Mouse (Mus musculus): ENCODE data around the gene Irf1.
"Not testable (repeated sequence)": the region's sequence is repeated elsewhere in the genome, so short reads cannot be mapped to it uniquely, and the experiment has no call there.

The Irf1 gene

DNA sequence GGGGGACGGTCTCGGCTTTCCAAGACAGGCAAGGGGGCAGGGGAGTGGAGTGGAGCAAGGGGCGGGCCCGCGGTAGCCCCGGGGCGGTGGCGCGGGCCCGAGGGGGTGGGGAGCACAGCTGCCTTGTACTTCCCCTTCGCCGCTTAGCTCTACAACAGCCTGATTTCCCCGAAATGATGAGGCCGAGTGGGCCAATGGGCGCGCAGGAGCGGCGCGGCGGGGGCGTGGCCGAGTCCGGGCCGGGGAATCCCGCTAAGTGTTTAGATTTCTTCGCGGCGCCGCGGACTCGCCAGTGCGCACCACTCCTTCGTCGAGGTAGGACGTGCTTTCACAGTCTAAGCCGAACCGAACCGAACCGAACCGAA is at the start of gene Irf1:
Gene Irf1, plus strand, starts transcription at position 255 of the 365 bp plus-strand sequence.
- peak; percentile 86 for DNase-seq

DNA sequence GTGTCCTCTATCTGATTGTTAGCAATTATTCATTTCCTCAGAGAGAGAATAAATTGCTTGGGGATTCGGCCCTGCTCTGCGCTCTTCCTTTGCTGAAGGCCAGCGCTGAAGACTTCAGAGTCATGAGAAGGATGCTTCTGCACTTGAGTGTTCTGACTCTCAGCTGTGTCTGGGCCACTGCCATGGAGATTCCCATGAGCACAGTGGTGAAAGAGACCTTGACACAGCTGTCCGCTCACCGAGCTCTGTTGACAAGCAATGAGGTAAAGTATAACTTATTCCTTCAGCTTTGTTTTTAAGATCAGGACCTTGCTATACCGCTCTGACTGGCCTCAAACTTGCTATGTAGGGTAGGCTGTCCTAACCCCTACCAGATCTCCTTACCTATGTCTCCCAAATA is 49.1 kb upstream of the Irf1 start, which contains the start of gene Il5:
Gene Il5, plus strand, starts transcription at position 80 of the 400 bp plus-strand sequence.
- no peak for DNase-seq

DNA sequence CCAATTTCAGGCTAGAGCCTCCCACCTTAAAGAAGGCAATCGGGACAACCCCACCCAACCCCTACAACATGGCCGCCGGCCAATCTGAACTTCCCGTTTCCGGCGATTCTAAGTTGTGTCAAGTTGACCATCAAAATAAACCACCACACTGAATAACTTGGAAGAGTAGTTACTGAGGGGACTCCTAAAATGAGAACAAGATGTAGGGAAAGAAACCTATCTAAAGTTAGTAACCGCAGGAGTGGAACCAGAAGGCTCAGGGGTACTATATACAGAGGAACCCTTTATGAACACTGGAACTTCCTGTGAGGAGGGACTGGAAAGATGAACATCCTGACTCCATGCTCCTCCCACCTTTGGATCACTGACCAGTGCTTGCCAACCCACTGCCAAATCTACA is 38.4 kb upstream of the Irf1 start:
- no peak for DNase-seq

DNA sequence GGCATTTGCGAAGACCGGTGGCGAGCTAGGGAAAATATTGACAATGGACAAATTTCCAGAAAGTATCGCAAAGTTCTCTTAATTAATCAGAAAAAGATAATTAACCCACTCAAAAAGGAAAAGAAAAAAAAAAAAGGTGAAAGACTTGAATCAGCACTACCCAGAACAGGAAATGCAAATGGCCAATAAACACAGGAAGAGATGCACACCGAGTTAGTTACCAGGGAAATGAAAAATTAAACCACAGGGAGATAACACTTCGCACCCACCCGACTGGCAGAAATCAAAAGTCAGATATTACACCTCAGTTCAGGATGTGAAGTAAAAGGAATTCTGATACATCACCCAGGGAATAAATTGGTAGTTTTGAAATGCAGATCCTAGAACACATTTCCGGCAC is 37.6 kb upstream of the Irf1 start:
- no peak for DNase-seq

DNA sequence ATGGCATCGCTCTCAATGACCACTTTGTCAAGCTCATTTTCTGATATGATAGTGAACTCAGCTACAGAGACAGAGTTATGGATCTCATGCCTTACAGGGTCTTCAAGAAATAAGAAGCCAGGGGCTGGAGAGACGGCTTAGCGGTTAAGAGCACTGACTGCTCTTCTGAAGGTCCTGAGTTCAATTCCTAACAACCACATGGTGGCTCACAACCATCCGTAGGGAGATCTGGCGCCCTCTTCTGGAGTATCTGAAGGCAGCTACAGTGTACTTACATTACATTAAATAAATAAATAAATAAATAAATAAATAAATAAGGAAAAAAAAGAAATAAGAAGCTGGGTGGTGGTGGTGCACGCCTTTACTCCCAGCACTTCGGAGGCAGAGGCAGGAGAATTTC is 36.0 kb upstream of the Irf1 start:
- DNase-seq = peak; percentile 19

DNA sequence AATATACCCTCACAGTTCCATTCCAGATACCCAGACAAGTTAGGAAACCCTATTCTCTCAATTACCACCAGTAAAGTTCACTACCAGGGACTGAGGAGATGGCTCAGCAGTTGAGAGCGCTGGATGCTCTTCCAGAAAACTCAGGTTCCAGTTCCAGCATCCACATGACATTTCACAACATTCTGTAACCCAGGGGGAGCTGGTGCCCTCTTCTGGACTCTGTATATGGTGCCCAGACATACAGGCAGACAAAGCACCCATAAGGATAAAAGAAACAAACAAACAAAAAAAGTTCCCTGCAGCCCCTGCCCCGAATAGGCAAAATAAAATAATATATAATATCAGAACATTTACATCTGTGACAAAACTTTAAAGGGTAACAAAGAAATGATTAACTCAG is 35.4 kb upstream of the Irf1 start:
- no peak for DNase-seq

DNA sequence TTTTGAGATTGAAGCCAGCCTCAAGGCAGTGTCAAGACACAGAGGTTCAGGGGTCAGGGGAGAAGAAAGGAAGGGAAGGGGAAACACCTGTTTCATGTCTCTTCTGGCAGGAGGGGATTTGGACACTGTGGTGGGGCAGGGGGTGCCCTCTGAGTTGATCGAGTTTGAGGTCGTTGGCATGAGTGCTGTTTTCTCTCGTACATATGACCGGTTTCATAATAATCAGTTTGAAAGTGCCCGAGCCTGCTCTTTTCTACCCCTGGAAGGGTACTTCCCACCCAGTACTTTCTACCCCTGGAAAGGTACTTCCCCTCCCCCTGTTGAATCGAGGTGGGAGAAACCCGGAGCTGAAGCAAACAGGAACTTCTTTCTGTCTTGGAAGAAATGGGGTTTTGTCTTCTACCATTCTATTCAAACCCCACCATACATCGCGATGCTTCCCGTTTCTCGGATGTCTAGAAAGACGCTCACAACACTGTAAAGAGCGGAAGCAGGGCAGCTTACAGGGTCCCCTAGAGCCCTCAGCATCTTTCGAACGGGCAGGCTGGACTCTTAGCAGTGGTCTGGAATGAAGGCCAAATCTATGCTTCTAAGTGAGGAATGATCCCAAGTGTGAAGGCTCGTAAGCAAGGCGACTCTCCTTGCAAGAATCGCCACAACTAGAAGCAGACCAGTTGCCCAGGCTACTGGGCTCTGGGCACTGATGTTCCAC is 34.7 kb upstream of the Irf1 start:
- DNase-seq = no peak

DNA sequence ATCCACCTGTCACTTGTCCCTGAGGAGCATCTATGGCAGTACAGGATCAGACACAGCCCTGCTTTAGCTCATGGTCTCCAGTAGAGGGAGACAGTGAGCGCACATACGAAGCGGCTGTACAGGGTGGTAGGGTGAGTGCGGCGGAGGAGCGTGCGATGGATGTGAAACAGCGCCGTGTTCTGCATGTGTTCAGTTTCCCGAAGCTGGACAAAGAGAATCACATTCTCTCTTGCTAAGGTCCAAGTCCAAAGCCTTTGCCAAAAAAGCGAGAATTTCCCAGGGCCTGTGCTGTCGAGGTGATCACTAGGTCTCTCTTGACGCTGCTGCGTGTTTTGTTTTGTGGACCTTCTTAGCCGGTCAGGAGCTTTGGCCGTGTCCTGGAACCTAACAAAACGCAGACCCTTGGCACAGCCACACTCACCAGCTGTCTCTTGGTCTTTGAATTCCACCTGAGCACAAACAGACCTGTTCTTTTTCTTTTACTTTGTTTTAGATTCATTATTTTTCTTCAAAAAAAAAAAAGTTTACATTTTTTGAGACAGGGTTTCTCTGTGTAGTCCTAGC is 34.0 kb upstream of the Irf1 start:
- DNase-seq = peak; percentile 72

DNA sequence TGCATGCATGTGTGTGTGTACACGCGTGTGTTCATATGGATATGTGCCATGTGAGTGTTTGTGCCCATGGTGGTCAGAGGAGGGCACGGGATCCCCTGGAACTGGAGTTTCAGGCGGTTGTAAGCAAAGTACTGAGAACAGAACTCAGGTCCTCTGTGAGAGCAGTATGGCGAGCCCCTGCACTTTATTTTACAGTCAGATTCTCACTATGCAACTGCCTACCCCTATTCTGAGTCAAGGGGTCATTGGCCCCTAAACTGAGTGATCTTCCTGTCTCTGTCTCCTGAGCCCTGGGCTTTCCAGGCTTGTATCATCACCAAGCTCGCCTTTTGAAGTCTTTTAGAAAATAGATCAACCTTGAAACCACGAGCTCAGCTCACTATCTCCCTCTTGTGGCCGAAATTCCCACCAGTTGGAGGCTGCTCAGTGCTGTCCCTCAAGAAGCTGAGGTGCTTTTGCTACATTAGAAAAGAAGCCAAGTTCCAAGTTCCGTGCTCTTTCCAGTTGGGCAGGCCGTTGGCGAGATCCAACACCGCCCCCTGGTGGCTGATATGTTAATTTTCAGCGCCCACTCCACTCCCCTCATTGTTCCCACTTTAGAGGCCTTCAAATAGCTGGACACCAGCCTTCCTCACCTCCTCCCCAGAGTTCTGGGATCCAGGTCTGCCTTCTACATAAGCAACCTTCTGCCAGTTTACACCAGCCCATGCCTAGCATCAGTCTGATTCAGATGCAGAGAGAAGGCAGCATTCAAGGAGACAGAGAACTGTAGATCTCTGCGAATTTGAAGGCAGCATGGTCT is 32.8 kb upstream of the Irf1 start:
- DNase-seq = peak; percentile 76

DNA sequence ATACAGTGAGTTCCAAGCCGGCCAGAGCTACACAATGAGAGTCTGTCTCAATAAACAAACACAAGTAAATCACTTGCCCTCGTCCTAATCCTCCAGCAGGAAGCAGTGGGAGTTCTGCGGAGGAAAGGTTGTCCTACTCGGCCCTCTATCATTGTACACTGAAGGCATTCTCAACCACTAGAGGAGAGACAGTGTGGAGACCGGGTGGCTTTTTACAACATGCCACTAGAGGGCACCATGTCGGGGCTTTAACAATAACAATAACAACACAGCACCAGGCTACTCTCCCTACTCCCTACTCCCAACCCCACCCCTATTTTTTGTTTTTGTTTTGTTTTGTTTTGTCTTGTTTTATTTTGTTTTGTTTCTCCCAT is 32.3 kb upstream of the Irf1 start:
- peak; percentile 57 for DNase-seq

DNA sequence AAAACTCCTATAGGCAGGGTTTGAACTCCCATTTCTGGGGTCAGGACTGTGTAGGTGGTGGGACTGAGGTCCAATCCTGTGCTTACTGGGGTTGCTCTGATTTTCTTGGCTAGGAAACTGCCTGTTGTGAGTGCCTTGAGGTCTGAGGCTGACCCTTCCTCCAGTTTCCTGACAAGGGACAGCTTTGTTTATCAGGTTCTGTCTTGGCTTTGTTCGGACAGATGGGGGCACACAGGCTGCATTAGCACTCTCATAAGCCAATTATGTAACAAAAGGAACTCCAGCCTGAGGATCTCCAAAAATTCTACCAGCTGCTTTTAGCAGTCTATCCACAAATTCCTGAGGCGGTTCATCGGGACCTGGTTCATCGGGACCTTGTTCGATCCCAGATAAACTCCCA is 27.5 kb upstream of the Irf1 start:
- DNase-seq = no peak

DNA sequence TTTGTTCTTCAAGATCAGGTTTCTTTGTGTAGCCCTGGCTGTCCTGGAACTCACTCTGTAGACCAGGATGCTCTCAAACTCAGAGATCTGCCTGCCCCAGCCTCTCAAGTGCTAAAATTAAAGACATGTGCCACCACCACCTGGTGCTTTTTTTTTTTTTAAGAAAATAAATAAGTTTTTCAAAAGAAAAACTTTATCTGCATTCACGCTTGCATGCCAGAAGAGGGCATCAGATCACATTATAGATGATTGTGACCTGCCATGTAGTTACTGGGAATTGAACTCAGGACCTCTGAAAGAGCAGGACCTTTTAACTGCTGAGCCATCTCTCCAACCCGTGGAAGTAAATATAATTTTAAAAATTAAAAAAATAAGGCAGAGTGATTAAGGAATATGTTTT is 24.6 kb upstream of the Irf1 start:
- no peak for DNase-seq

DNA sequence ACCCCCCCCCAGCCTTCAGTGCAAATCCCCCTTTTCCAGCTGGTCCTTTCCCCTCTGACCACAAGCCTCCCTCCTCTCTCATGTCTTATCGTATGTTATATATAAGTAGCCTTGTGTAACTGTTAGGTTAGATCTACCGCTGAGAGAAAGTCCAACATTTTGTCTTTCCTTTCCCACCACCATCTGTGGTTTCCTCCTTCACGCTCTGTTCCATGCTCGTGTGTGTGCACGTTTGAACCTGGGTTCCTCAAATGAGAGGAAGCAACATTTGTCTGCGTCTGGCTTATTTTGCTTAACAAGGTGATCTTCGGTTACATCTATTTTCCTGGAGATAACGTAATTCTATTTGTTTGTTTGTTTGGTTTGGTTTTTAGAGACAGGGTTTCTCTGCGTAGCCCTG is 21.8 kb upstream of the Irf1 start:
- DNase-seq = no peak

DNA sequence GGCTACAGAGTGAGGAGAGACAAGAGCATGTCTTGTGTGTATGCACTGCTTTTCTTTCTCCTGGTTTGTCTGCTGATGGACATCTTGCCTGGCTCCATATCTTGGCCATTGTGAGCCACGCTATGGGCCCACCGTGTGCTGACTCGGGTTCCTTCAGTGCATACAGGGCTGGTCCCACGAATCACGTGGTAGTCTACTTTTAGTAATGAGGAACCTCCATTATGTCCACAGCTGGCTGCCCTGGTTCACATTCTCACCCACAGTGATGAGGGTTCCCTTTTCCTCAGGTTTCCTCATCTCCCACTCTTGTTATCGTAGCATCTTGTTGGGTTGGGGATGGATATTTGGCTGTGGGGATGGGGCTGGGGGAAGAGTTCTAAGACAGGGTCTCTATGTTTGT is 21.2 kb upstream of the Irf1 start:
- DNase-seq = no peak

DNA sequence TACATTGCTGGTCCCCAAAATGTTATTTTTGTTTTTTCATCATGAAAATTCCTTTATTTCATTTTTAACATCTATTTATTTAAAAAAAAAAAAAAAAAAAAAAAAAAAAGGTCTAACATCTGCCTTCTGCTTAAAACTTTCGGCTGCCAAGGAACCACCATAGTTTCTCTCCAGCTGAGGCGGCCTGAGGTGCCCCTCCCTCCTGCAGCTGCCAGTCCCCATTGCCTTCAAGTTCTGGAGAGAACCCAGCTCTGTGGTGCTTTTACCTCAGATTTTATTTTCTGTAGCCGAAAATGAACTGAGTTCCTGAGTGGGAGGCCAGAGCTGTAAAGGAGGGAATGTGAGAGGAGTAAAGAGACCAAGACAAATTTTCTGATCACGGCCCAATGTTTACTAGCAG is 20.5 kb upstream of the Irf1 start:
- no peak for DNase-seq

DNA sequence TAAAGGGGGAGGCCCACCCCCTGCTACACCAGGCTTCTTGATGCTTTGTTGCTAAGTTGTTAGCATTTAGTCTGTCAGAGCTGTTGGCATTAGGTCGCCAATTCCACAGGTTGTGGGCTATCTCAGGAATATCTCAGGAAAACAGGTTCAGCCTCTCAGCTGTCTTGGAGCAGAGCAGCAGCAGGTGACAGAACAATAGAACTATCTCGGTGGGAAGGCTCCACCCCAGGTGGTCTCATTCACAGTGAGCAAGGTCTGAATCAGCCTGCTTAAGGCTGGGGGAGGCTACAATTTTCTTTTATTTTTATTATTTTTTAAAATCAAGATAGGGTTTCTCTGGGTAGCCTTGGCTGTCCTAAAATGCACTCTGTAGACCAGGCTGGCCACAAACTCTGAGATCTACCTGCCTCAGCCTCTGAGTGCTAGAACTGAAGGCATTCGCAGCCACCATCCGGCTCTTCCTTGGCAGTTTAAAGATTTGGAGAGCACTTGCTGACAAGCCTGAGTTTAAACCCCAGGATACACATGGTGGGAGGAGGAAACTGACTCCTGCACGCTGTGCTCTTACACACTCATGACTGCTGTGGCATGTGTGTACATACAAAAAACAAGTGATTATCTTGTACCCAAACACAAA is 20.0 kb upstream of the Irf1 start:
- no peak for DNase-seq

DNA sequence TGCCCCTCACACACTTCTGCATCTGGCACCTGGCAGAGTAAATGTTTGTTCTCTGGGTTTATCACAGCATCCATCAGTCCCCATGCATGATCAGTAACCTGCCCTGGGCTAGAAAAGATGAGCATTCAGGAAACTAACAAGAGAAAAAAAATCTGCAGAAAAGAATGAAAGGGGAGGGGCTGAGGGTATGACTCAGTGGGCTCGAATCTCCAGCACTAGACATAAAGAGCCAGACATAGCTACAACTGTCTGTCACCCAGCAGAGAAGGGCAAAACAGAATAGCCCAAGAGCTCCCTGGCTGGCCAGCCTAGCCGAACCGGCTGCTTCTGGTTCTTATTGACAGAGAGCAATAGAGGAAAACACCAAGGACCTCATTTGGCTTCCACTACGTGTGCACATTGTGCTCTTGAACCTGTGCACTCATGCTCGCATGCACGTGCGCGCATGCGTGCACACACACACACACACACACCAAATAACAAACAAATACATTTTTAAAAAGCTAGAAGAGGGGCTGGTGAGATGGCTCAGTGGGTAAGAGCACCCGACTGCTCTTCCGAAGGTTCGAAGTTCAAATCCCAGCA is 14.7 kb upstream of the Irf1 start:
- DNase-seq = no peak

DNA sequence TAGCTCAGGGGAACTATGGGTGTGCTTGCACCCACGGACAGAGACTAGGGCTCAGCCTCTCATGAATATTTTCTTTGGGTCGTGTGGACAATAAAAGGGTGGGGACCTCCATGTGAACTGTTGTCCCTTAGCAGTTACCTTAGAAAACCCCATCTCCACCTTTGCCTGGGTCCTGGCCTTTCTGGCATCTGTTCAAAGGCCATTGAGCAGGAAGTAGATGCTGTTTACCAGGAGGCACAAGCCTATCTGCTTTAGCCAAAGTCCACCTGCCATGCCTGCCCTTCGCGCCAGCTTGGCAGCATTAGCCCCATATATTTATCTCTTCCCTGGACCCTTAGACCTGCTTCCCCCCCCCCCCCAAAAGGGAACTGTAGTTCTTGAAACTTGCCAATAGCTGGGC is 12.2 kb upstream of the Irf1 start:
- DNase-seq = no peak

DNA sequence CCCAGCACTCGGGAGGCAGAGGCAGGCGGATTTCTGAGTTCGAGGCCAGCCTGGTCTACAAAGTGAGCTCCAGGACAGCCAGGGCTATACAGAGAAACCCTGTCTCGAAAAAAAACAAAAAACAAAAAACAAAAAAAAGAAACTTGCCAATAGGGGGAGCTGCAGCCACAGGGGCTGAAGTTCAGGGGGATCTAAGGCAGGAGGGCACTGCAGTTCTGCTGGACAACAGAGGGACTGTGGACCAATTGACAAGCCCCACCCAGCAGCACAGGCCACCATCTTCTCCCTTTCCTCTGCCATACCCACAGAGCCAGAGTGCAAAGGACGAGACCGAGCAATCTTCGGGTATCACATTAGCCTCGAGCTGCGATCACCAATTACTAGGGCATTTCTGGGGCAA is 11.8 kb upstream of the Irf1 start:
- not testable (repeated sequence) for DNase-seq

DNA sequence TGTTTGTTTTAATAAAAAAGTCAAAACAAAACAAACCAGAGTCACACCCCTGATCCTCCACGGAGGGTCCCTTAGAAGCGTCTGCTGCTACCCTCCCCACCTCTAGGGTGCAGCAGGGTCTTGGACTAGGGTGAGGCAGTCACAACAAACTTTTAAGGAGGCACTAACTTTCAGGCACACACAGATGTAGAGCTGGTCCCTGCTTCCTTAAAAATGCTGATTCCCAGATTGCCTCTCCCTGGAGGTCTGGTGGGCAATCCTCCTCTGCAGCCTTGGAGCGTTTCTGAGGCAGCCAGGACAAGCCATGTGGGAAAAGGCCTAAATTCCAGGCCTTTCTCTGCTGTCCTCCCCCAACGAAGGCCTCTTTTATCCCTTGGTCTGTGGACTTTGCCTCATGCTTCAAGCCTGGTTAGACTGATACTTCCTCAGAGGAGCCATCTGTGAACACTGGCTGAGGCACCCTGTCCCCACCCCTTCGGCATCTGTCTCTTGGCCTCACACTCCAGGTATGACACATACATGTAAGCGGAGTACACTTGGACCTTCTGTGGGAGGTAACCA is 10.9 kb upstream of the Irf1 start:
- no peak for DNase-seq

DNA sequence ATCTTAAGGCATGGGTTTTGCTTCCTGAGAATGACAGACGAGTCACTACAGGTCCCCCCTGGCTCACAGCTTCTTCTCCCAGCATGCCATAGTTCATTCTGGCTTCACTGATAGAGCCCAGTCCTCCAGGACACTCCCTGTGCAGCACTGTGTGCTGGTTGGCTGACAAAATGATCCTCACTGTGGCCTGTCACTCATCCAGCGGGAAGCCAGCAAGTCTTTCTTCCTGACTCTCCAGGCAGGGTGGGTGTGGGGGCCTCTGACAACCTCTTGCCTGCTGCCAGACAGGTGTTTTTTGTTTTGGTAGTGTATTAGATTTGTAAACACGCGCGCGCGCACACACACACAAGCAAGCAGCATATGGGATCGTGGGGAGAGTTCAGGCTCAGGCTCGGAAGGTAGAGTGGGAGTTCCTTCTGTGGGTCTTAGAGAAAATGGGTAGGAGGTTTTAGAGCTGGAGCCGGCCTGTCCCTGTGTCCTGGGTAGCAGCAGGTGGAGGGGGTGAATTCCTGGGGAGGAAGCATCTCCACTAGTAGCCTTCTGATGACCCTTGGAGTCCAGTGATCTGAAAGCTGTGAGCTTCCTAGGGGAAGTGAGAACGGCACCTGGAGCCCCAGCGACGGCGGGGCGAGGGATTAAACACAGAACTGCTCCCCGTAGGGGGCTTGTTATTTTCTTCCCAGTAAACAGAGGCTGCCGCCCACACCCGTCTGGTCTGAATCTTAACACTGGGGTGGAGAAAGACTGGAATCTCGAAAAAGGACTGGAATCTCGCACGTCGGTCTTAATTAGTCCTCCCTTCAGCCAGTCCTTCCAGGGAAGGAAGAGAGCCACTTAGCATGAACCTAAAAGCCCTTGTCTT is 10.0 kb upstream of the Irf1 start:
- DNase-seq = no peak

DNA sequence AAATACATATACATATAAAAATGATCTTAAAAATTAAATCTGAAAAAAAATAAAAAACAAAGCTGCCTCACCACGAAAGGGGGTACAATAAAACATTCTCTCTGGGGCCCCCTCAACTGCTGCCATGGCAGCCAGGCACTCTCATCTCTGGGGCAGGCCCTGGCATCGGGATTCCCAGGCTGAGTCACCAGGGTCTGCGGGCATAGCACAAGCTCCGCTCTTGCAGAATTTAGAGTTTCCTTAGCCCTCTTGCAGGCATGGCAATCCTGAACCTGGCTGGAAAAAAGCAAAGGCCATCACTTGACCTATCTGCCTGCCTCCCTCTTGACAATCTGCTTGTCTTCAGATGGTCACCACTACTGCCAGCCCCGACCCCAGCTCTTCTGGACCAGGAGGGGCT is 8.5 kb upstream of the Irf1 start:
- no peak for DNase-seq
